Mouse (Mus musculus) heart, adult 10 weeks (tissue): Measurements from ENCODE around the gene Tcp11l1. TPM values are rescaled to one million over a fixed set of nuclear protein-coding genes. Genes with fewer than 3 reads are reported as not detected.

ENCODE experiments used
- polyA plus RNA-seq: library from polyadenylated mRNA; stranded (reverse); fragments of 350-450 nt; fragmentation: Illumina TruSeq; extraction: RNeasy Lipid Tissue Mini Kit (QIAGEN cat#74804); gene quantifications from one replicate; pipeline ENCODE4 v1.2.3, GENCODE M21; 2014; ENCODE audit warnings: low read depth, low replicate concordance

Tcp11l1 gene
- polyA plus RNA-seq: 6.7 TPM

DNA sequence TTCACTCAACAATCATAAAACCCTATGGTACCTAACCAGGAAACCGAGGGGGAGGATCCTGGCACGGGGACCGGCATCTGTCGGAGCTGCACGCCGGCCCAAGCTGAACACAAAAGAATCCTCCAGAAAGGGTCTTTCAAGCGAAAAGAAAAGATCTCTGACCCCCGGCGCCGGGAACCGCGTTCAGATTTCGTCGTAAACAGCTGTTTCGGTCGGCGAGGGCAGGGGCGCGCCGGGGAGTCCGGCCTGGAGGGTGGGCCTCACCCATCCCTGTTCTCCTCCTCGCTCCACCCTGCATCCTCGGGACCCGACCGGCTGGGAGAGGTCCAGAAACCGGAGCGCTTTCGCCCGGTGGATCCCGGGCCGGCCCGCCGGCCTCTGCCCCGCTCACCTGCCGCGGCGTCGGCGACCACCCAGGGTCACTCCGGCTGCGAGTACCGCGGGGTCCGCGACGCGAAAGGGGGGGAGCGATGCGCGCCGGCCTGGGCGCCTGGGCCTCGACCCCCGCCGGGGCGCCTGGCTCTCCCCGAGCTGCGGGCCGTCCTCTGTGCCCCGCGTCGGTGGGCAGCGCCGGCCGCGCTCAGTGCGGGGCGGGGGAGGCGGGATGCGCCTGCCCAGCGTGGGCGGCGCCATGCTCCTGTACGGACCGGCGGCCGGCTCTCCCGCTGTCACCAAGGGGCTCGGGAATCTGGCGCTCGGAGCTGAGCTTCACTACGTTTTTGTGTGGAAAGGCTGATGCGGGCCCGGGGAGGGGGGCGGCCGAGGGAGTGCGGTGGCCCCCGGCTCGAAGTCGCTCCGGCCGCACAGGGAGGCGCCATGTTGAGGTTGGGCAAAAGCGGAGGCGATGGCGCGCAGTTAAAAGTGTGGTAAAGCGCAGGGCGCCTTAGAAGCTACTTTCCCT is at the start of gene Tcp11l1:
Gene Tcp11l1 (minus strand): TSS at position 585 of the 901 bp plus-strand sequence.

DNA sequence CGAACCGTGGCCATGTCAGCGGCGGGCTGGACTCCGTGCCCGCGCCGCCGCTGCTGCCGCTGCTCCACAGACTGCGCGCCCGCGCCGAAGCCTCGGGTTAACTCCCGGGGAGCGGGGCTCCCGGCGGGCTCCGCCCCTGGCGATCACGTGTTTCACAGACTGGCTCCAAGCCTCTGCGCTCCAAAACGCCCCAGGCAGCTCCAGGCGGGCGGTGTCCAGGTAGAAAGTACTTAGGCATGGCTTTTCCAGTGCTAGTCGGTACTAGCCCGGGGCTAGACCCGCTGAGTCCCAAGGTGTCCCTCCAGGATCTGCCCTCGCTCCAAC is 30.7 kb upstream of the Tcp11l1 start, which contains the start of gene Depdc7:
Gene Depdc7 (minus strand): TSS at position 138 of the 324 bp plus-strand sequence.

DNA sequence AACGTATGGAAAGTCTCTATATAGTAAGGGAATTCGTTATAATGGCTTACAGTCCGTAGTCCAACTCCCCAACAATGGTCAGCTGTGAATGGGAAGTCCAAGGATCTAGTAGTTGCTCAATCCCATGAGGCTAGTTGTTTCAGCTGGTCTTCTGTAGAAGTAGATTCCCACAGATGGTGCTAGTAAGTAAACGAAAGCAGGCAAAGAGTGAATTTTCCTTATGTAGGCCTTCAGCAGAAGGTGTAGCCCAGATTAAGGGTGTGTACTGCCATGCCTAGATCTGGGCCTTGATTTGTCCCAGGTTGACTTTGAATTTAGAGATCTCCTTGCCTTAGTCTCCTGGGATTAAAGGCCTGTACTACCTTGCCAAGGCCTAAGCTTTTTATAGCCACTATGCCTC is 4.3 kb upstream of the Tcp11l1 start, which contains the start of gene Pin1rt1:
Gene Pin1rt1 (minus strand): TSS at position 101 of the 400 bp plus-strand sequence.

Other genes with a start within 250 kb of the Tcp11l1 start
- 105 TPM for gene Hipk3, start 217.7 kb downstream of the Tcp11l1 start, polyA plus RNA-seq
- 14.6 TPM for gene Cstf3, start 121.6 kb downstream of the Tcp11l1 start, polyA plus RNA-seq
- gene Pin1rt1, start 4.2 kb upstream of the Tcp11l1 start, polyA plus RNA-seq: not detected
- gene Depdc7, start 30.7 kb upstream of the Tcp11l1 start, polyA plus RNA-seq: 1.6 TPM
- gene Qser1, start 104.6 kb upstream of the Tcp11l1 start, polyA plus RNA-seq: 16.2 TPM
- 0.73 TPM for gene Prrg4, start 137.7 kb upstream of the Tcp11l1 start, polyA plus RNA-seq
- gene Ccdc73, start 155.6 kb upstream of the Tcp11l1 start, polyA plus RNA-seq: 15.8 TPM